Mouse (Mus musculus): ENCODE measurements around the gene Abi3bp.

DNA sequence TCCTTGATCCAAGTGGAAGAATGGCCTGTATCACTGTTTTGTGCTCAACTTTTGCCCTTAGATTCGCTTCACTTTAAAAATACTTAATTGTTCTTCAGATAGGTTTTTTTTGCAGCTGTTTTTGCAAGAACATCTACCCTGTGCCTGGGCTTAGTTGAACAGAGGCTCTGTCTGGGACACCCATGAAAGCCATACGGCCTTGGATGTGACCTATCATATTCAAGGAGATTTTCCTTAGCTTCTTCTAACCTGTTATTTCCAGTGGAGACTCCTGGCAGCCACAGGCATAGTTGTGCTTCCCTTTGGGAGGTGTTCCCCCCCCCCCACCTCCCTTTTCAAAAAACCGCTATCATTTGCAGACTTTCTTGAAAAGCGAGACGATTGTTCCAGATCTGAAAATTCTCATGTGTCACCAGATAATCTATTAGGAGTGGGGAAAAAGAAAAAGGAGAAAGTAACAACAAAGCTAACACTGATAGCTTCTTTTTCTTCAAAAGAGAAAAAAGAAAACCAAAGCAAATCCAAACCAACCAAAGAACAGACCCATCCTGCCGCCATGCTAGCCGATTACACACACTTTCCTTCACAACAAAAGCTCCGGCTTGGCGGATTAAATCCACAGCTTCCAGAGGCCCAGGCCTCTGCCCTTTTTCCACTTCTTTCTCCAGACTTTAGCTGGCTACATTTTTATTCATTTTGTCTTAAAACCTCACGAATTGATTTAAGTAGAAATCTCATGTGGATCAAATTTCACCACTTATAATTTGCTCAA is 133.6 kb downstream of the Abi3bp start:
- TF ChIP-seq EP300 (IDR thresholded peaks at IDR 0.05; ENCODE audit: low read depth) (no peak), CTCF (IDR thresholded peaks at IDR 0.05; ENCODE audit: low read depth) (no peak)

All from liver, embryonic 14.5 days (tissue).